ENCODE assay signal across 8 mouse cellular contexts in the genomic region with DNA sequence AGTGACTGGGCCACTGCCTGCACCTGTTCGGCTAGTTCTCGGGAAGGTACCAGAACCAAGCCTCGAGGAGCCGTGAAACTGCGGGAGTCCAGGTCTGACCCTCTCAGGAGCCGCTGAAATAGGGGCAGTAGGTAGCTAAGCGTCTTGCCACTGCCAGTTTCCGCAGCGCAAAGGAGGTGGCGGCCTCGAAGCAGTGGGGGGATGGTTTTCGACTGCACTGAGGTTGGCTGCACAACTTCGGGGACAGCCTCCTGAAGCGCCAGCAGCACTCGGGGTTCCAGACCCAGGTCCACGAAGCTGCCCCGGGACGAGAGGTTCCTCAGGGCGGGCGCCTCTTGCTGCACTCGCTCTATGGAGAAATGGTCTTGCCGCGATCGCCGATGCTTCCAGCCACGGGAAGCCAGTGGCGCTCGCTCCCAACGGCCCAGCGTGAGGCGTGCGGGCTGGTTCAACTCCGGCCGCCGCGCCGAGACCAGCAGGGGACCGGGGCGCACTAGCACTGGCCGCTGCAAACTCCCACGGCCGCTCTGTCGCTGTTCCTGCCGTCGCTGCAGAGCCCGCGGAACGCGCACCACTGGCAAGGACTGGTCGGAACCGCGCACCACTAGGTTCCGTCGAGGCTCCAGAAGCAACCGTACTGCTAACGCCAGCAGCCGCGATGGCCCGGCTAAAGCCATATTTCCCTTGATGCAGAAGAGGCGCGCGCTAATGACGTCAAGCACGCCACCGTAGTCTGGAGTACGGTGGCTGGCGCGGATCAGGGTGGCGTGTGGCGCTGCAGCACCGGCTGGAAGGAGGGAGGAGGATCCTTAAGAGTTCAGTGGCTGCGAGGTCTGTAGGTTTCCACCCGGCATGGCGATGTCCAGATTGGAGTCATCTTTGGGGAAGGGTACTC. TPM values are rescaled to one million over a fixed set of nuclear protein-coding genes. Genes with fewer than 3 reads are reported as not detected.
DNase-seq lines count a peak whose midpoint lies in the region; ATAC-seq and TF ChIP-seq lines count a peak whose summit lies in the region.

No protein-coding gene starts in this region.

- no peak for TF ChIP-seq CTCF in MEL (IDR thresholded peaks at IDR 0.05 in 2 of 3, conservative IDR thresholded peaks at IDR 0.05 in 1 of 3; ENCODE audit: control insufficient read depth in 1 of 3, insufficient read depth in 1 of 3, low read depth in 2 of 3, low read length in 3 of 3, poor library complexity in 1 of 3, severe bottlenecking in 1 of 3)
- TF ChIP-seq CTCF in cerebellum, adult 2 months (IDR thresholded peaks at IDR 0.05; ENCODE audit: borderline replicate concordance, insufficient read depth, low read depth, low read length) = no peak
- TF ChIP-seq CTCF in forebrain, postnatal 0 days (IDR thresholded peaks at IDR 0.05; ENCODE audit: low read depth) = no peak; the same call in 1 of the 2 replicates

- peak overlapping the region; percentile 82 for H3K27ac ChIP-seq in MEL (ENCODE audit: control insufficient read depth, low read depth, low read length)
- peak overlapping the region; percentile 31 for H3K27ac ChIP-seq in cerebellum, adult 2 months (ENCODE audit: insufficient read depth, low read length)
- peak overlapping the region; percentile 82 for H3K27ac ChIP-seq in forebrain, postnatal 0 days (ENCODE audit: low read depth, low read length)
- H3K27ac ChIP-seq in lung, embryonic 16.5 days (ENCODE audit: low read length) = peak overlapping the region; percentile 43; the same call in 1 of the 2 replicates

- no peaks in the 10 kb centered on the region for H3K9me3 ChIP-seq in MEL (replicated peaks; ENCODE audit: insufficient read depth, low read length)
- H3K9me3 ChIP-seq in forebrain, postnatal 0 days (ENCODE audit: low read length) = no peaks in the 10 kb centered on the region
- H3K9me3 ChIP-seq in lung, embryonic 16.5 days (ENCODE audit: control insufficient read depth, low read length) = no peaks in the 10 kb centered on the region

- TF ChIP-seq RAD21 in MEL (IDR thresholded peaks at IDR 0.05; ENCODE audit: low read depth, low read length) = no peak

- peak overlapping the region; percentile 88 for H3K9ac ChIP-seq in MEL (ENCODE audit: control insufficient read depth, low read depth, low read length, poor library complexity, severe bottlenecking)
- peak overlapping the region; percentile 89 for H3K9ac ChIP-seq in forebrain, postnatal 0 days
- peak overlapping the region; percentile 90 for H3K9ac ChIP-seq in lung, embryonic 16.5 days (ENCODE audit: low read length)

- DNase-seq in MEL (ENCODE audit: low read depth, low spot score) = peak; percentile 97
- peak; percentile 94 to 96 for DNase-seq in cerebellum, adult 2 months
- DNase-seq in forebrain, postnatal 0 days = peak; percentile 96
- DNase-seq in layer of hippocampus, adult 9-10 months (ENCODE audit: low spot score) = peak; percentile 87
- peak; percentile 78 for DNase-seq in ovary, postnatal 10 days (ENCODE audit: low spot score)
- DNase-seq in thymus, postnatal 10 days (ENCODE audit: low spot score in 2 of 2) = peak; percentile 79 to 89

- TF ChIP-seq EP300 in MEL (IDR thresholded peaks at IDR 0.05; ENCODE audit: low read depth in 1 of 2, low read length in 2 of 2) = no peak

- H3K79me2 ChIP-seq in MEL (ENCODE audit: control insufficient read depth, insufficient read depth, low read length, poor library complexity) = peaks cover 16% of the 10 kb centered on the region

- no peaks in the 10 kb centered on the region for H3K27me3 ChIP-seq in MEL (ENCODE audit: control insufficient read depth in 1 of 2, insufficient read depth in 2 of 2, low read length in 2 of 2)
- H3K27me3 ChIP-seq in cerebellum, adult 2 months (ENCODE audit: control insufficient read depth, insufficient read depth, low read length) = no peaks in the 10 kb centered on the region
- H3K27me3 ChIP-seq in forebrain, postnatal 0 days (ENCODE audit: insufficient read depth, low read length) = no peaks in the 10 kb centered on the region
- H3K27me3 ChIP-seq in lung, embryonic 16.5 days (ENCODE audit: control insufficient read depth, insufficient read depth, low read depth, low read length) = no peaks in the 10 kb centered on the region

- peaks cover under 1 to 13% of the 10 kb centered on the region in 2 experiments for H3K4me1 ChIP-seq in MEL (ENCODE audit: control insufficient read depth in 1 of 2, insufficient read depth in 2 of 2, low read length in 2 of 2)
- peaks cover 8% of the 10 kb centered on the region for H3K4me1 ChIP-seq in cerebellum, adult 2 months (ENCODE audit: control insufficient read depth, insufficient read depth, low read length)
- peaks cover 11% of the 10 kb centered on the region for H3K4me1 ChIP-seq in forebrain, postnatal 0 days (ENCODE audit: insufficient read depth)
- H3K4me1 ChIP-seq in lung, embryonic 16.5 days (replicated peaks; ENCODE audit: control insufficient read depth, insufficient read depth, low read length) = peaks cover 14% of the 10 kb centered on the region

- peak overlapping the region; percentile 66 to 92 for H3K4me3 ChIP-seq in MEL (ENCODE audit: control insufficient read depth in 1 of 2, insufficient read depth in 1 of 2, low read depth in 2 of 2, low read length in 2 of 2)
- peak overlapping the region; percentile 78 for H3K4me3 ChIP-seq in cerebellum, adult 2 months (replicated peaks; ENCODE audit: insufficient read depth, low read depth, low read length)
- H3K4me3 ChIP-seq in forebrain, postnatal 0 days (ENCODE audit: low read depth, low read length) = peak overlapping the region; percentile 92
- H3K4me3 ChIP-seq in lung, embryonic 16.5 days (ENCODE audit: low read length) = peak overlapping the region; percentile 91

- peaks cover 0 to 12% of the 10 kb centered on the region in 2 experiments; a peak in 2 of 4 replicates for H3K36me3 ChIP-seq in MEL (ENCODE audit: control insufficient read depth in 1 of 2, insufficient read depth in 2 of 2, low read length in 2 of 2)
- H3K36me3 ChIP-seq in forebrain, postnatal 0 days (ENCODE audit: insufficient read depth) = peaks cover 3% of the 10 kb centered on the region
- H3K36me3 ChIP-seq in lung, embryonic 16.5 days (ENCODE audit: control insufficient read depth, insufficient read depth, low read length) = no peaks in the 10 kb centered on the region

- ATAC-seq in forebrain, postnatal 0 days = peak; percentile 99
- peak; percentile 94 to 95 for ATAC-seq in hematopoietic stem cell, adult 5-6 weeks (replicated peaks in 1 of 2; ENCODE audit: insufficient read depth in 1 of 2, low FRiP score in 2 of 2, low TSS enrichment in 1 of 2, low read depth in 1 of 2, poor library complexity in 2 of 2, severe bottlenecking in 2 of 2)
- peak; percentile 96 for ATAC-seq in lung, embryonic 16.5 days (ENCODE audit: low read depth)

- 1% methylated on average over 74 of the region's 74 CpGs for WGBS in cerebellum, adult 2 months
- 3% methylated on average over 66 of the region's 74 CpGs for WGBS in forebrain, postnatal 0 days
- under 1% methylated on average over 74 of the region's 74 CpGs for WGBS in lung, embryonic 16.5 days

- peak overlapping the region; percentile 95 for H3K4me2 ChIP-seq in forebrain, postnatal 0 days (ENCODE audit: low read depth)
- peak overlapping the region; percentile 97 for H3K4me2 ChIP-seq in lung, embryonic 16.5 days (ENCODE audit: low read depth, low read length)

- TF ChIP-seq POLR2A in MEL (IDR thresholded peaks at IDR 0.05; ENCODE audit: control insufficient read depth in 1 of 2, insufficient read depth in 1 of 2, low read depth in 1 of 2, low read length in 2 of 2, poor library complexity in 1 of 2) = peak; percentile 89 to 91
- TF ChIP-seq POLR2A in cerebellum, adult 2 months (IDR thresholded peaks at IDR 0.05; ENCODE audit: borderline replicate concordance, insufficient read depth, low read length) = peak; percentile 79

RNA-seq across cellular contexts. Expression of a gene that starts 0.7 kb away (rescaled TPM):
- 23.4 and 29.9 TPM in 2 replicates for total RNA-seq in MEL (2012; rRNA removed)
- 10 to 100 TPM in 1 of 2 experiments, not detected in 1; 21.8 TPM for polyA plus RNA-seq in MEL (2012; ENCODE audit: insufficient read depth in 1 of 2, insufficient read length in 2 of 2, low read depth in 1 of 2, low replicate concordance in 2 of 2, missing spikeins in 1 of 2)
- polyA plus RNA-seq in cerebellum, adult 2 months (2012; rRNA removed) = 15.2 and 16.0 TPM in 2 replicates
- total RNA-seq in forebrain, postnatal 0 days (2014; rRNA removed) = 31.5 and 33.8 TPM in 2 replicates
- polyA plus RNA-seq in forebrain, postnatal 0 days (2015; fragmentation: Nextera tagmentation; extraction: Ambion mirVana) = 23.7 and 25.3 TPM in 2 replicates
- total RNA-seq in hematopoietic stem cell, adult 5-6 weeks (2017) = 10.1 and 12.8 TPM in 2 replicates
- polyA plus RNA-seq in lung, embryonic 16.5 days (2015; fragmentation: Nextera tagmentation; extraction: Ambion mirVana) = 14.7 and 14.8 TPM in 2 replicates

RNA-seq across cellular contexts. Expression of a gene that starts 5.2 kb away (rescaled TPM):
- not detected in 2 replicates for total RNA-seq in MEL (2012; rRNA removed)
- polyA plus RNA-seq in MEL (2012; ENCODE audit: insufficient read depth in 1 of 2, insufficient read length in 2 of 2, low read depth in 1 of 2, low replicate concordance in 2 of 2, missing spikeins in 1 of 2) = under 1 TPM in 1 of 2 experiments, not detected in 1; 0.14 TPM
- 0.13 TPM in 1 of 2 replicates, not detected in the other for polyA plus RNA-seq in cerebellum, adult 2 months (2012; rRNA removed)
- not detected in 2 replicates for total RNA-seq in forebrain, postnatal 0 days (2014; rRNA removed)
- polyA plus RNA-seq in forebrain, postnatal 0 days (2015; fragmentation: Nextera tagmentation; extraction: Ambion mirVana) = not detected in 2 replicates
- not detected in 2 replicates for total RNA-seq in hematopoietic stem cell, adult 5-6 weeks (2017)
- 0.28 TPM in 1 of 2 replicates, not detected in the other for polyA plus RNA-seq in lung, embryonic 16.5 days (2015; fragmentation: Nextera tagmentation; extraction: Ambion mirVana)

RNA-seq across cellular contexts. Expression of a gene that starts 19.9 kb away (rescaled TPM):
- 8.6 and 9.2 TPM in 2 replicates for total RNA-seq in MEL (2012; rRNA removed)
- polyA plus RNA-seq in MEL (2012; ENCODE audit: insufficient read depth in 1 of 2, insufficient read length in 2 of 2, low read depth in 1 of 2, low replicate concordance in 2 of 2, missing spikeins in 1 of 2) = 10 to 100 TPM in 1 of 2 experiments, not detected in 1; 11.9 TPM
- 34.1 and 35.7 TPM in 2 replicates for polyA plus RNA-seq in cerebellum, adult 2 months (2012; rRNA removed)
- total RNA-seq in forebrain, postnatal 0 days (2014; rRNA removed) = 14.3 and 17.8 TPM in 2 replicates
- 15.2 and 21.7 TPM in 2 replicates for polyA plus RNA-seq in forebrain, postnatal 0 days (2015; fragmentation: Nextera tagmentation; extraction: Ambion mirVana)
- 5.0 and 14.4 TPM in 2 replicates for total RNA-seq in hematopoietic stem cell, adult 5-6 weeks (2017)
- 18.4 and 19.3 TPM in 2 replicates for polyA plus RNA-seq in lung, embryonic 16.5 days (2015; fragmentation: Nextera tagmentation; extraction: Ambion mirVana)

RNA-seq across cellular contexts. Expression of a gene that starts 31.8 kb away (rescaled TPM):
- not detected in 2 replicates for total RNA-seq in MEL (2012; rRNA removed)
- under 1 TPM in 1 of 2 experiments, not detected in 1; 0.11 TPM for polyA plus RNA-seq in MEL (2012; ENCODE audit: insufficient read depth in 1 of 2, insufficient read length in 2 of 2, low read depth in 1 of 2, low replicate concordance in 2 of 2, missing spikeins in 1 of 2)
- polyA plus RNA-seq in cerebellum, adult 2 months (2012; rRNA removed) = not detected in 2 replicates
- not detected in 2 replicates for total RNA-seq in forebrain, postnatal 0 days (2014; rRNA removed)
- not detected in 2 replicates for polyA plus RNA-seq in forebrain, postnatal 0 days (2015; fragmentation: Nextera tagmentation; extraction: Ambion mirVana)
- not detected in 2 replicates for total RNA-seq in hematopoietic stem cell, adult 5-6 weeks (2017)
- polyA plus RNA-seq in lung, embryonic 16.5 days (2015; fragmentation: Nextera tagmentation; extraction: Ambion mirVana) = not detected in 2 replicates

RNA-seq across cellular contexts. Expression of a gene that starts 45.1 kb away (rescaled TPM):
- 22.2 and 25.6 TPM in 2 replicates for total RNA-seq in MEL (2012; rRNA removed)
- 10 to 100 TPM in 1 of 2 experiments, not detected in 1; 32.3 TPM for polyA plus RNA-seq in MEL (2012; ENCODE audit: insufficient read depth in 1 of 2, insufficient read length in 2 of 2, low read depth in 1 of 2, low replicate concordance in 2 of 2, missing spikeins in 1 of 2)
- polyA plus RNA-seq in cerebellum, adult 2 months (2012; rRNA removed) = 34.9 and 36.1 TPM in 2 replicates
- total RNA-seq in forebrain, postnatal 0 days (2014; rRNA removed) = 9.7 and 12.4 TPM in 2 replicates
- polyA plus RNA-seq in forebrain, postnatal 0 days (2015; fragmentation: Nextera tagmentation; extraction: Ambion mirVana) = 9.8 and 12.1 TPM in 2 replicates
- 1.4 and 8.0 TPM in 2 replicates for total RNA-seq in hematopoietic stem cell, adult 5-6 weeks (2017)
- polyA plus RNA-seq in lung, embryonic 16.5 days (2015; fragmentation: Nextera tagmentation; extraction: Ambion mirVana) = 35.1 and 38.3 TPM in 2 replicates

Comparison
In these comparisons a context has a peak if more than half of its experiments do, and no peak if none do; other contexts are left out.
1. Peak in every context shown above with its lines: DNase-seq, ATAC-seq, H3K4me3 ChIP-seq and H3K27ac ChIP-seq.
2. H3K27ac ChIP-seq: peak in every context shown above with its lines; median percentile 82 in MEL; 82 in forebrain, postnatal 0 days; 43 in lung, embryonic 16.5 days; 31 in cerebellum, adult 2 months.